Mouse (Mus musculus): ENCODE results near the gene Slc25a15. TPM values are rescaled to one million over a fixed set of nuclear protein-coding genes. Genes with fewer than 3 reads are reported as not detected.

Gene Slc25a15
- polyA plus RNA-seq, 1 experiment = 0.08 TPM

- Histone ChIP-seq H3K27me3 (ENCODE audit: control insufficient read depth) (peaks cover 6% of the 10 kb centered on the region), H3K4me3 (replicated peaks) (no peak overlapping the region), H3K9me3 (ENCODE audit: control insufficient read depth, low read length) (no peaks in the 10 kb centered on the region), H3K4me1 (ENCODE audit: control insufficient read depth) (peaks cover 29% of the 10 kb centered on the region), H3K36me3 (ENCODE audit: control insufficient read depth) (peaks cover 3% of the 10 kb centered on the region)
- TF ChIP-seq GATA1 (IDR thresholded peaks at IDR 0.05; ENCODE audit: low read length) (no peak), TAL1 (IDR thresholded peaks at IDR 0.05; ENCODE audit: low read length) (no peak)
These were observed 3.1 kb downstream of the Slc25a15 start for GRCm38 (mm10) chr8:22395256-22395655.

- Histone ChIP-seq H3K36me3 (ENCODE audit: control insufficient read depth) (peaks cover 9% of the 10 kb centered on the region), H3K4me1 (ENCODE audit: control insufficient read depth) (peaks cover 28% of the 10 kb centered on the region)
- TF ChIP-seq GATA1 (IDR thresholded peaks at IDR 0.05; ENCODE audit: low read length) (no peak), TAL1 (IDR thresholded peaks at IDR 0.05; ENCODE audit: low read length) (no peak)
These were observed 3.9 kb downstream of the Slc25a15 start for GRCm38 (mm10) chr8:22394471-22394870.

GRCm38 (mm10) chr8:22390766-22391463 is 7.5 kb downstream of the Slc25a15 start:
- no peak for TF ChIP-seq GATA1 (IDR thresholded peaks at IDR 0.05; ENCODE audit: low read length)
- TF ChIP-seq TAL1 (IDR thresholded peaks at IDR 0.05; ENCODE audit: low read length) = no peak
- H3K4me3 ChIP-seq (replicated peaks) = no peak overlapping the region
- H3K9me3 ChIP-seq (ENCODE audit: control insufficient read depth, low read length) = no peaks in the 10 kb centered on the region
- H3K36me3 ChIP-seq (ENCODE audit: control insufficient read depth) = peaks cover 31% of the 10 kb centered on the region
- no peaks in the 10 kb centered on the region for H3K27me3 ChIP-seq (ENCODE audit: control insufficient read depth)
- H3K4me1 ChIP-seq (ENCODE audit: control insufficient read depth) = peaks cover 9% of the 10 kb centered on the region

More at GRCm38 (mm10) chr8:22394471-22394870, 3.9 kb downstream of the Slc25a15 start:
- peaks cover 6% of the 10 kb centered on the region for H3K27me3 ChIP-seq (ENCODE audit: control insufficient read depth)
- no peaks in the 10 kb centered on the region for H3K9me3 ChIP-seq (ENCODE audit: control insufficient read depth, low read length)
- no peak overlapping the region for H3K4me3 ChIP-seq (replicated peaks)

- Histone ChIP-seq H3K4me1 (ENCODE audit: control insufficient read depth) (peaks cover 7% of the 10 kb centered on the region), H3K4me3 (replicated peaks) (no peak overlapping the region), H3K27me3 (ENCODE audit: control insufficient read depth) (no peaks in the 10 kb centered on the region), H3K9me3 (ENCODE audit: control insufficient read depth, low read length) (no peaks in the 10 kb centered on the region), H3K36me3 (ENCODE audit: control insufficient read depth) (peaks cover 35% of the 10 kb centered on the region)
- no peak for TF ChIP-seq TAL1 (IDR thresholded peaks at IDR 0.05; ENCODE audit: low read length)
- no peak for TF ChIP-seq GATA1 (IDR thresholded peaks at IDR 0.05; ENCODE audit: low read length)
These were observed 8.5 kb downstream of the Slc25a15 start for GRCm38 (mm10) chr8:22389874-22390273.

GRCm38 (mm10) chr8:22385158-22385557 is 13.2 kb downstream of the Slc25a15 start:
- H3K4me1 ChIP-seq (ENCODE audit: control insufficient read depth) = no peaks in the 10 kb centered on the region
- no peaks in the 10 kb centered on the region for H3K27me3 ChIP-seq (ENCODE audit: control insufficient read depth)
- no peak for TF ChIP-seq TAL1 (IDR thresholded peaks at IDR 0.05; ENCODE audit: low read length)
- TF ChIP-seq GATA1 (IDR thresholded peaks at IDR 0.05; ENCODE audit: low read length) = no peak
- H3K9me3 ChIP-seq (ENCODE audit: control insufficient read depth, low read length) = no peaks in the 10 kb centered on the region; the same call in 1 of the 2 replicates
- peaks cover 61% of the 10 kb centered on the region for H3K36me3 ChIP-seq (ENCODE audit: control insufficient read depth)
- H3K4me3 ChIP-seq (replicated peaks) = no peak overlapping the region

GRCm38 (mm10) chr8:22382824-22383595 is 15.4 kb downstream of the Slc25a15 start:
- no peak for TF ChIP-seq TAL1 (IDR thresholded peaks at IDR 0.05; ENCODE audit: low read length)
- no peak for TF ChIP-seq GATA1 (IDR thresholded peaks at IDR 0.05; ENCODE audit: low read length)
- Histone ChIP-seq H3K27me3 (ENCODE audit: control insufficient read depth) (no peaks in the 10 kb centered on the region), H3K4me3 (replicated peaks) (no peak overlapping the region), H3K36me3 (ENCODE audit: control insufficient read depth) (peaks cover 46% of the 10 kb centered on the region), H3K9me3 (ENCODE audit: control insufficient read depth, low read length) (no peaks in the 10 kb centered on the region; the same call in 1 of the 2 replicates), H3K4me1 (ENCODE audit: control insufficient read depth) (no peaks in the 10 kb centered on the region)

- Histone ChIP-seq H3K27me3 (ENCODE audit: control insufficient read depth) (no peaks in the 10 kb centered on the region), H3K36me3 (ENCODE audit: control insufficient read depth) (peaks cover 41% of the 10 kb centered on the region), H3K4me3 (replicated peaks) (no peak overlapping the region), H3K4me1 (ENCODE audit: control insufficient read depth) (no peaks in the 10 kb centered on the region), H3K9me3 (ENCODE audit: control insufficient read depth, low read length) (no peaks in the 10 kb centered on the region; the same call in 1 of the 2 replicates)
- no peak for TF ChIP-seq TAL1 (IDR thresholded peaks at IDR 0.05; ENCODE audit: low read length)
- TF ChIP-seq GATA1 (IDR thresholded peaks at IDR 0.05; ENCODE audit: low read length) = no peak
These were observed 17.5 kb downstream of the Slc25a15 start for GRCm38 (mm10) chr8:22380934-22381333.

GRCm38 (mm10) chr8:22376903-22377302 is 21.5 kb downstream of the Slc25a15 start:
- Histone ChIP-seq H3K36me3 (ENCODE audit: control insufficient read depth) (peaks cover 22% of the 10 kb centered on the region), H3K4me1 (ENCODE audit: control insufficient read depth) (no peaks in the 10 kb centered on the region)

GRCm38 (mm10) chr8:22376311-22376710 is 22.1 kb downstream of the Slc25a15 start:
- no peaks in the 10 kb centered on the region for H3K27me3 ChIP-seq (ENCODE audit: control insufficient read depth)
- no peaks in the 10 kb centered on the region; the same call in 1 of the 2 replicates for H3K9me3 ChIP-seq (ENCODE audit: control insufficient read depth, low read length)
- peaks cover 16% of the 10 kb centered on the region for H3K36me3 ChIP-seq (ENCODE audit: control insufficient read depth)
- no peak overlapping the region for H3K4me3 ChIP-seq (replicated peaks)
- H3K4me1 ChIP-seq (ENCODE audit: control insufficient read depth) = no peaks in the 10 kb centered on the region
- TF ChIP-seq TAL1 (IDR thresholded peaks at IDR 0.05; ENCODE audit: low read length) (no peak), GATA1 (IDR thresholded peaks at IDR 0.05; ENCODE audit: low read length) (no peak)

More at GRCm38 (mm10) chr8:22376903-22377302, 21.5 kb downstream of the Slc25a15 start:
- no peaks in the 10 kb centered on the region; the same call in 1 of the 2 replicates for H3K9me3 ChIP-seq (ENCODE audit: control insufficient read depth, low read length)
- no peak overlapping the region for H3K4me3 ChIP-seq (replicated peaks)
- TF ChIP-seq TAL1 (IDR thresholded peaks at IDR 0.05; ENCODE audit: low read length) (no peak), GATA1 (IDR thresholded peaks at IDR 0.05; ENCODE audit: low read length) (no peak)
- no peaks in the 10 kb centered on the region for H3K27me3 ChIP-seq (ENCODE audit: control insufficient read depth)
